Mouse (Mus musculus) embryo, embryonic 11 days (tissue): ENCODE measurements around the gene Dlx5.
A peak's percentile ranks its signal among the peaks of the same experiment; 100 is the strongest.

ENCODE experiments used
- DNase-seq: peaks from one replicate; pipeline ENCODE4 v3.0.0-alpha.2; 2015

Dlx5 gene

DNA sequence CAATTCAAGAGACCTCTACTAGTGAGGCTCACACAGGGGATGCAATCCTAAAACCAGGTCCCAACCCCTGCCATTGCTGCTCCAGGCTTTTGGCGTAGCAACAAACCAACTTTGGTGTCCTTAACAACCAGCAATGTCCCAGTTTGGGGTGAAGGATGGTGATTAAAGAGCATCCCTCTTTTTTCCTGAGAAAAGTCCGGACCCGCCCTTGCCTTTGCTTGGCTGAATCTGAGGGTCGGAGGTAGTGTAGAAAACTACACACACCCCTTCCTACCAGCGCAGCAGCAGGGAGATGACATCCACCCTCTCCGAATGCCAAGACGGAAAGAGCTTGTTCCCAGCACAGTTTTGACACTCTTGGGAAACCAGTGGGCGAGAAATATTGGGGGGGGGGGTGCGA, 6.2 kb downstream of the Dlx5 start:
- peak; percentile 11 for DNase-seq

DNA sequence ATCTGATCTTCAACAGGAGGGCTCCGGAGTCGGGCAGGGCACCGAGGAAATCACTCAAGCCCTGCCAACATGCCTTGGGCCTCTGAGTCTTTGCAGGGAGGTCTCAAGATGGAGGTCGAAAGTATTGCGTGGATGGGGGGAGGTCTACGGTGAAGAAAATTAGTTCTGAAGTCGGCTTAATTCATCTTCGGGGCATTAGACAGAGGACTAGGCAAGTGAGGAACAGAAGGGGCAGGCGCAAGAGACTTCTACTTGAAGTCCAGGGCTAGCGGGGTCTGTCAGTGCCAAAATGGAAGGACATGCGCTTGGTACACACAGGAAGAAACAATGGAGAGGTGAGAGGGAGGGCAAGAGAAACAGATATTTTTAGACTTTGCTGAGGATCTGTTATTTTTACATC, 6.7 kb downstream of the Dlx5 start:
- DNase-seq, result peak; percentile 48

DNA sequence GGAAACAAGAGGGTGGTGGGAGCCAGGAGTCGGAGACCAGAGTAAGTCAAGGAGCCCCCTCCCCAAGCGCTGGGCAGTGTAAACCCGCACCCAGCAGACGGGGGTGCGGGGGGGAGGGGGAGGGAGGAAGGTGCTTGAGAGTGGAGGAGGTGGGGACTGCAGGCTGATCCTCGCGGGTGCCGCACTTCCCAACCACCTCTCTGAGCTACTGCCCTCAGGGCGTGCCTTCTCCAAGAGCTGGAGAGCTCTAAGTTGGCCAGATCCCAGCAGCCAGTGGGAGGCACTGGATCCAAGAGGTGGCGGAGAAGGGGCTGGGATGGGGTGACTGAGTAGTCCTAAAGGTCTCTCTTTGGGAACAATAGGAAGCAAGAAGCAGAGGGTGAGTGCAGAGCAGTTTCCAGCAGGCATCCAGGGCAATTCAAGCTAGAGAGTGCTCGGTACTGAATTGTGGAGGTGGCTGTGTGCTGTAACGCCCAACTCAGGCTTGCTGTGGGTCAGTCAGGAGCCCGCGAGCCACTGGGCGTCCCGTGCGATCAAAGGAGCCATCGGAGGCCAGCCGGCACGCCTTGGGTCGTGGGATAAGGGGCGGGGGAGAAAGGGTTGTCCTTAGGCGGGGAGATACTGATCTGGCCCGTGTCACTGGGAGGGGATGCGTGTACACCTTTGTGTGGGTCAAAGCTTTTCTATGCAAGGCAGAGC, 7.7 kb downstream of the Dlx5 start:
- DNase-seq, result peak; percentile 49

DNA sequence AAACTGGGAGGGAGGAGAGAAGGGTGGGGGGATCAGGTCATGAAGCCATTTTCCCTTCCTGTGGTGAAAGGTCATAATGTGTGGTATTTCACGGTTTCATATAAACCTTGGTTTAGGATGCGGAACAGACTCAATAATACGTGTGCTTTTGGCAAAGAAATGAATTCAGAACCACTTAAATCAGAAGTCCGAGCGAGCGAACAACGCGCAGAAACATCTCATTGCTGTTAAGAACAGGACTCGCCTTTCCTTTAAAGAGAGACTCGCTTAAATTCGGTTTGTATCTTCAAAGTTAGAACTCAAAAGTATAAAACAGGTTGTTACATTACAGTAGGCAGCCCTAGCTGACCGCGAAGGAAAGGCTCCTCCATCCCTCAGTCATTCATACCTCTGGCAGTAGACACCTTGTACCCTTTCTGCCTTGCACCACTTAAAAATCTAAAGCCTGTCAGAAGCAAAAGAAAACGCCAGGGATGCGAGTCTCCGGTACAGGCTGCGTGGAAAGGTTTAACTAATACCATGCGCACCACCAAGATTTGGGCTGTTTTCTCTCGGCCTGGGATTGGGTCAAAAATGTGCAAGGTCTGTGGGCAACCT, 8.3 kb downstream of the Dlx5 start:
- peak; percentile 27 for DNase-seq

DNA sequence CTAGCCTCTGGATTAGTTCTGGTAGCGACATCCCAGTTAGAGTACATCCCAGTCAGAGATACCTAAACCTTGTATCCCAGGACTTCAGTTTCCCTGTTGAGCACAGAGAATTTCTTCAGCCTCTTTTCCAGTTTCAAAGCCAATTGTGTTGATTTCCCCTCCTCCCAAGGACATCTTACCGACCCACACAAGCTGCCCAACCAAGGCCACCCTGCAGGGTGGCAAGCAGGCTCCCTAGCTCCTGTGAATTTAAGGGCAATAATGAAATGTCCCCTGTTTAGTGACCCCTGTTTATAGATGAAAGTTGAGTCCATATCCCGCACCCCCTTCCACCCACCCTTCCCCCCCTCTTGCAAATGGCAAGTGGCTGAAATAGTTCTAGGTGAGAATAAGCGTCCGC, 9.0 kb downstream of the Dlx5 start:
- DNase-seq, result peak; percentile 13

DNA sequence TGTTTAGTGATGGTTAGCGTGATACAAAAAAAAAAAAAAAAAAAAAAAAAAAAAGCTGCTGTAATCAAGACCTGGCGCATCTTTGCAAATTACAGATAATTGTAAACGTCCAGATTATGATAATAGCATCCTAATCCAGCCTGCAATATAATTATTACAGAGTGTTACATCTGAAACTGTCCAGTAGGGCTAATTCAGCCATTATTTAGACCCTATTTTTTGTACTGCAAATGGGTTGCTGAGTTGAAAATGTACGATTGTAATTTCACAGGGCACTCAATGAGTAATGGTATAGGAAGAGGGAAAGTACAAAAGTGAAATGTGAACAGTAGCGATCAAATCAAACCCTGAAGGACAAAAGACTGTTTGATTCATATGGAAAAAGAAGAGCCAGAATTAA, 10.2 kb downstream of the Dlx5 start:
- peak; percentile 7 for DNase-seq

DNA sequence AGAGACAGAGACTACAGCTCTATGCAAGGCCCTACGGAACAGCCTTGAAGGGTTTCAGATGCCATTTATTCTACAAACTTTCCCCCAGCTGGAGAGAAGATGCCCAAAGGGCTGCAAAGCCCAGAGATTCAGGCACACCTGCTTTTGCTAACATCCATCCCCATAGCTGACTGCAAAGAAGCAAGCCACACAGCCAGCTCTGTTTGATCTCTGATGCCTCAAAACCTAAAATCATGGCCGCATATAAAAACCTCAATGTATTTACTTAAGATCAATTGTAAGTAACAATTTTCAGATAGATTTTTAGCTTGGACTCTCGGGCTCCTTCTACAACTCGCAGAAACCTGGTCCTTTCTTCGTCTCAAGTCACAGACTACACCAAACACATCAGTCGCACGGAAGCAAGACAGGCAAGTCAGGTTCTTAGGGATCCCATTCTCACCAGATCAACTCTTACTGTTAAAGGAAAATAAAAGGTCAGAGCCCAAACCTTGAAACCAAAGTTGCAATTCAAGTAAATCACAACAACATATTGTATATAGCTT, 10.9 kb downstream of the Dlx5 start:
- DNase-seq, result peak; percentile 18

DNA sequence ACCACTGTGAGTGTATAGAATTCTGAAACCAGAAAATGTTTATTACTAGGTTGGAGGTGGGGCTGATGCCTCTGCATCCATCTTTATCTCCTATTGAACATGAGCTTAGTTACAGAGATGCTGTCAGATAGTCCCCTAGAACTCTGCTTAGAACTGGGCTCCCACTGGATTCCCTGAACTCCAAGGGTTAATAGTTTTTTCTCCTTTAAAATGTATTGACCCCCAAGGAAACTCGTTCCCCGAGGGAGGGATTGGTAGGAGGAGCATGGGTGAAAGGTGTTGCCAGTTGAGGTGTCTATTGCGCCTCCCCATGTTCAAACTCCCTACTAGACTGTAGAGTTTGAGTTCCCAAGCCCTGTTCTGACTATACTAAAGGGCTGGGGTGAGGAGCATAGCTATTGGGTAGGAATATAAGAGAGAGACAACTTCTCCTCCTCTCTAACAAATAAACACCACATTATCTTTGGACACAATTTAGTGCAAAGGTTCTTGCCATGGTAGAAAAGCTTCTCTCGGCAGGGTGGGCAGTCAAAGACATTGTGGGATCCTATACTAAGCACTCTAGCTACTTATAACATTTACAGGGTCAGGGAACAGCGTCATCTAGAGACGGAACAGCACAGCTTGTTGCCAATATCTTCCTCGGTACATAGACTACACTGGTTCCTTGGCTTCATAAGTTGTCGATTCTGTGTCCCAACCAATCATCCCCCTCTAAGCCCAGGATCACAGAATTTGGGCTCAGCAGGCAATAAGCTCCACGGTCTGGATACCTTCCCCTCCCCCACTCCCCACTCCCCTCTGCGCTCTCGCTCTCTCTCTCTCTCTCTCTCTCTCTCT, 11.7 kb downstream of the Dlx5 start:
- DNase-seq, result peak; percentile 48

DNA sequence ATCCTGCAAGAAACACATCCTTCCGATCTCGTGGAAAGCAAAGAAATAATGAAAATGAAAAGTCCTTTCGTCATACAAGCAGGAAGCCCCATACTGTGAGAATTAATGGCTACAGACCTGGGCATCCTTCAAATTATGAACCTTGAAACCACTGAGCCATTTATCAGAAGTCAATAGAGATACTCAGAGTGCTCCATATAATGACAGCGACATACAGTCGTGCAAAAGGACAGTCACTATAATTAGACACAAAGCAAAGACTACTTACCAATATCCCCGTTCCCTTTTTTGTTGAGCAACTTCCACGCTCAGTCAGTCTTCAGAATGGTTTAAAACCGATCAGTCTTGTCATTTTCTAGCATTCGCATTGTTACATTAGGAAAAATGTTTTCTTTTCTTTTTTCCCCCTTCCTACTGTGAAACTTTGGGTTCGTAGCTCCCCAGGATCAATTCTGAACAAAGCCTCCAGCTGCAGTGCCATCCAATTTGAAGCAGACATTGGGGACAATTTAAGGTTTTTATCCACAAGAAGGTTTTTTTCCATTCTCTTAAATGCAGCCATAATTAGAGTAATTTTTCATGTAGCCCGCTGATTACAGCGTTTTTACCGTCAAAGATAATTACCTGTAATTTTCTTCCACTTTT, 12.7 kb downstream of the Dlx5 start:
- peak; percentile 23 for DNase-seq

DNA sequence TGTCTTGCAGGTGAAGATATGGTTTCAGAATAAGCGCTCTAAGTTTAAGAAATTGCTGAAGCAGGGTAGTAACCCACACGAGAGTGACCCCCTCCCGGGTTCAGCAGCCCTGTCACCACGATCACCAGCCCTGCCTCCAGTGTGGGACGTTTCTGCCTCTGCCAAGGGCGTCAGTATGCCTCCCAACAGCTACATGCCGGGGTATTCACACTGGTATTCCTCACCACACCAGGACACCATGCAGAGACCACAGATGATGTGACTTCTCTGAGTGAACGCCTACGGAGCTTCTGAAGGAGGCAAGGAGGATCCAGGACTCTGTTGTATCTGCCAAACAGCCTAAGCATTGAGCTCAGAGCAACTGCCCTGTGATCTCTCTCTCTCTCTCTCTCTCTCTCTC, 14.9 kb downstream of the Dlx5 start:
- peak; percentile 22 for DNase-seq

DNA sequence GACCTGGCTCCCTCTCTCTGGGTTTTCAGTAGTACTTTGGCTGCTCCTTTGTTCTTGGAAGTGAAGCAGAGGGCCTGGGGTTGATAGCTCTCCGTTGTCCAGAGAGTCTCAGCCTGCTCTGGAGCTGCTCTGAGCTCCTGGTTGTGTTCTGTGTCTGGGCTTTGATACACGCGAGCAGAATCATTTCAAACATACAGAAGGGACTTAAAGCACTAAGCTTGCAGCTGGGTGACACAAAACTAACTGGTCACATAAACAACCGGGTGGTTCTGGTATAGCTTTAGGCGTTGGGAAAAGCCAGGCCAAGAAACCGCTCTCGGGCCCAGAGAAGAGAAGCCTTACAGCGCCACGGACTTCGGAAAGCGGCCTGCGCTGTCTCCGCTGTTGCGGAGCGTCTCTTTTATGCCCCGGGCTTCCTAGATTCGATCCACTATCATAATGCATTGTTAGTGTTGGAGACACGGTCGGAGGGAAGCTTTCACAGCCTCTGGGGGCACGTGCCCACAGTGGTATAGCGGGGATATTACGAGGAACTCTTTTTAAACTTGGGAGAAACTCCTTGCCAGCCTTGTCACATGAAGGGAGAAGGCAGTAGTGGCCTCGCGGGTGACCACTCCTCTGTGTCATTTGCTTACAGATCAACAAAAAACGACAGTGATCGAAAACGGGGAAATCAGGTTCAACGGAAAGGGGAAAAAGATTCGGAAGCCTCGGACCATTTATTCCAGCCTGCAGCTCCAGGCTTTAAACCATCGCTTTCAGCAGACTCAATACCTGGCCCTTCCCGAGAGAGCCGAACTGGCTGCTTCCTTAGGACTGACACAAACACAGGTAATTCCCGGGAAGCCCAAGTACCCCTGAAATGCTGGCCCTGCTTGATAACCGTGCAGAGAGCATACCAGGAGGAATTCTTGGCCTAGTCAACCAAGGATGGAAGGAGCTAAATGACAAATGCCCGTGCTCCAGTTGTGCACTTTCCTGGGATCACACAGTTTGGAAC, 17.1 kb downstream of the Dlx5 start:
- DNase-seq, result peak; percentile 66

DNA sequence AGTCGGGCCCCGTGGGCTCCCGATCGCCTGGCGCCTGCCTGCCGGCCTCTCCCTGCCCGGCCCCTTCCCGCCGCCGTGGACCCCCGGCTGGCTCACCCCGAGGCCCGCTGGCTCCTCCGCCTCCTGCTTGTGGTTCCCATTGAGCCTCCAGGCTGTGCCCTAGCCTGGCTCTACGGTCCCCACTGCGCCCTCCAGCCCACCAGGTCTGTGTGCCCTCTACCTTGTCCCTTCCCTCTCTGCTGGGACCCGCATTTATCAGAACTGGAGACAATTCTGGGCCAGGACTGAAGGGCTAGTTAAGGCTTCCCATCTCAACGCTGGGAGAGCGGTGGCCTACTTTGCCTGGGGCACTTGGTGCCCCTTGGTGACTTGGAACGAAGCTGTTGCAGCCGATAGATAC, 17.9 kb downstream of the Dlx5 start:
- DNase-seq, result peak; percentile 36

DNA sequence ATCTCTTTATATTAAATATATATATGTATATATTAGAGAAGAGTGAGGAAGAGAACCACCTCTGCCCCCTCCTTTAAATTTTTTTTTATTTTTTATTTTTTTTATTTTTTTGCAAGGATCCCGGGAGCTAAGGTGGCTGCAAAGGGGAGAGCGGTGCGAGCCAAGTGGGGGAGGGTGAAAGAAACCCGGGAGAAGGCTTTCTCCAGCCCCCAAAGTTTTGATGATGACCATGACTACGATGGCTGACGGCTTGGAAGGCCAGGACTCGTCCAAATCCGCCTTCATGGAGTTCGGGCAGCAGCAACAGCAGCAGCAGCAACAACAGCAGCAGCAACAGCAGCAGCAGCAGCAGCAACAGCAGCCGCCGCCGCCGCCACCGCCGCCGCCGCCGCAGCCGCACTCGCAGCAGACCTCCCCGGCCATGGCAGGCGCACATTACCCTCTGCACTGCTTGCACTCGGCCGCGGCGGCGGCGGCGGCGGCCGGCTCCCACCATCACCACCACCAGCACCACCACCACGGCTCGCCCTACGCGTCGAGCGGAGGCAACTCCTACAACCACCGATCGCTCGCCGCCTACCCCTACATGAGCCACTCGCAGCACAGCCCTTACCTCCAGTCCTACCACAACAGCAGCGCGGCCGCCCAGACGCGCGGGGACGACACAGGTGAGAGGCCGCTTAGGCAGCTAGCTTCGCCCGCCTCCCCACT, 18.6 kb downstream of the Dlx5 start, which contains the start of gene Dlx6:
Gene Dlx6, plus strand, starts transcription at position 175 of the 711 bp plus-strand sequence.
- DNase-seq, result peak; percentile 77

DNA sequence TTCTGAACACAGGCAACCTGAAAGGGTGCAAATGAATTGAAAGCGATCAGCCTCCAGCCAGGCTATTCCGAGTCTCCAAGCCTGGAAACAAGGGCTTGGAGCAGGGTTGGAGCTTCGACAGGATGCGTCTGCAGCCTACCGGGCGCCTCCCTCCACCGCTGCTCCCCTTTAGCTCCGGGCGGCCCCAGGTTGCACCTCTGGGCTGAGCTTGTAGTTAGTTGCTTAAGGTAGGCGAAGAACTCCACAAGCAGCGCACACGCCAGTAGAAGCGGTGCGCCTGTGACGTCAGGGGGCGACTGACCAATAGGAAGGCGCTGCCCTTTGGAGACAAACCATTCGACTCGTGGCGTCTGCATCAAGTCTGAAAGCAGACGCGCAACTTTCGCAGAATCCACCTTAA, 19.3 kb downstream of the Dlx5 start:
- peak; percentile 93 for DNase-seq

DNA sequence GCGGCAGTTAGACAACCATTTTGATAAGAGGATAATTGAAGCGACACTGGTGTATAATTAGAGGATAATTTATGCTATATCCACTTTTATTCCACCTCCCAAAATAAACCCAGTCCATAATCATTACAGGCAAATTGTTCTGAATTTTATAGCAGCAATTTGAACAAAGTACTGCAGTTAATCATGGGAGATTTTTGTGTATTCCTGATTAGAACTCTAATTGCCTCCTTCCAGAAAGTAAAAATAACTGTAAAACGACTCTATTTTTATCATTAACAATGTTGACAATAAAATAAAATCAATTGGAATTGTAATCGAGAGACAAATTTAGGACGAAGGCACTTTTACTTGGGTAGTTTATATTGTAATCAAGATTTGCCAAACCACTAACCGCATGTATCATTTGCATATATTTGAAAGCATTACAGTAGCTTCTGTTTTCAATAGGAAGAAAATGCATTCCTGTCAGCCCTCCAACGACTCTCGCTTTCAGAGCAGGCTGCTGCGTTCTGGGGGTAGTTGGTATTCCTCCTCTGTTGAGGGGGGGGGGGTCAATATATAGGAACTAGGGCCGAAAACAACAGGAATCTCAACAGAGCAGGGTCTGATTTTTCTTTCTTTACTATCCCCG, 20.0 kb downstream of the Dlx5 start:
- DNase-seq, result no peak

DNA sequence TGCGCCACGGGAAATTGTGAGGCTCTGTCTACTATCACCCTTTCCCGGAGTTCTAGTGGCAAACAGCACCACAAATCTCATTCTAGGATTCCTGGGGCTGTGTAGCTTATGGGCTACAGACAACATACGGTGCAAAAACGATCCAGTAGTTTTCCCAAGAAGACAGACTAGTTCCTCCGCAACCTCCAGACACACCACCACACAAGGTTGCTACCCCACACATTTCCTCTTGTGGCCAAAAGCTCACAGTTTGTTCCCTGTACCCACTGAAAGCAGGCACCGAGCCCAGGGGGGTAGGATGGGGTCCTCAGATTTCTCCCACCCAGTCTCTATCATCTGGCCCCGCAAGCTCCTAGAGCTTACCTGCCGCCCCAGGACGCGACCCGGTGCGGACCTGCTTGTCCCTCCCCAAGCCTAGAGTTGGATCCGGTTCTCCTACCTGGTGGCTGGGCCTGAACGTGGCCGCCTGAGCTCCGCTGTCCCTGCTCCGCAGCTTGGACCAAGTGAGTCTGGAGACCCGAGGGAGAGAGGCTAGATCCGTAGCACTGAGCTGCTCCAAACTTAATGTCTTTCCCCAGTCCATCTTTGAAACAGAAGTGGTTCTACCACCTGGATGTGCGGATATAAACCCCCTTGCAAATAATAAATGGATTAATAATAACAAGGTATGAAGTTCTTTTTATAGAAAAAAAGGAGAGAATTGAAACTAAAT, 20.6 kb downstream of the Dlx5 start:
- peak; percentile 34 for DNase-seq

DNA sequence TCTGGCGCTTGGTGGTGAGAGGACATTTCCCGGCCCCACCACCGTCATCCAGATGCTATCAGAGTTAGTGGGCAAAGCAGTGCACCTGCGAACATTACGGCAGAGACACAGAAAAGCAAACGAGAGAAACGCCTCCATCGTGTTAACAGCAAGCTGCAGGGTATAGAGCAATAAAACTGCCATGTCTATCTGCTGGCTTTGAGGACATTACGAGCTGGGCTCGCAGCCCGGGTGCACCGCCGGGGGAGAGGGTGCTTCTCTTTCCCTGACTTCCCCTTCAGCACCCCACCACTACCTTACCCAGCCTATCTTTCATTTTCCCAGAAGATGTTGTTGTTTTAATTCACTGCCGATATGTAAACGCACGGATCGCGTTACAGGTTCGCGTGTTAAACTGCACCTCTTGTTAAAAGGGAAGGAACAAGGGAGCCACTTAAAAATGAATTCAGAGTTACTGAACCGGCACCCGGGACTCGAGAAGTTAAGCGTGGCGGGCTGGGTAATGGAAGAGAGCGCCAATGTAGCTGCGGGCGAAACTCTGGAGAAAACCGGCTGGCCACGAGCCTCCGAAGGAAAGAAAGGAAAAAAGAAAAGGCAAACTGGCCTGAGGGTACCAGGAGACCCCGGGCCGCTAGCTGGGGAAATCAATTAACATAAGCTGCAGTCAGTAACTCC, 21.3 kb downstream of the Dlx5 start:
- peak; percentile 63 for DNase-seq

DNA sequence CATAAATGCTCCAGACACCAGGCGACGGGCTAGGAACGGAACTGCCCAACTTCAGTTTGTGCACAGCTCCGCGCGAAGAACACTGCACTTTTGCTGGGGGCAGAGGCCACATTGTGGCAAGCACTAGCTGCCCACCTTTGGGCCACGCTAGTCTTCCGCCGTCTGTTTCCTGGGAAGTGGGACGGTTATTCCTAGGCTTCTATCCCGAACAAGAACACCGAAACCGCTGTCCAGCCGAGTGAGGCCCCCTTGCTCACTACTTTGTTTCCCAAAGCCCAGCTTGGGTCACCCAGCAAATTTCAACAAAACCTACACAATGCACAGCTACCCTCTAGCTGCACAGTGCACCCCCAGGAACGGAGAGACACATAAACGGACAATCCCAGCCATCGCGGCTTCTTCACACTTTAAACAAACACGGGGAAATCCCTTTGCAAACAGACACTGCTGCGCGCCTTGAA, 21.9 kb downstream of the Dlx5 start:
- peak; percentile 52 for DNase-seq
